Mouse (Mus musculus): ENCODE data around the gene Nme6. TPM values are rescaled to one million over a fixed set of nuclear protein-coding genes. Genes with fewer than 3 reads are reported as not detected.
A peak's percentile ranks its signal among the peaks of the same experiment; 100 is the strongest.

Gene Nme6
- polyA plus RNA-seq, 1 experiment from 2014 or later: 53.4 TPM

GRCm38 (mm10) chr9:109854341-109854740, 21.8 kb downstream of the Nme6 start:
- no peaks in the 10 kb centered on the region for H3K9me3 ChIP-seq (ENCODE audit: control insufficient read depth, low read length)
- no peaks in the 10 kb centered on the region for H3K4me1 ChIP-seq (ENCODE audit: control insufficient read depth, insufficient read depth, low read length)
- H3K36me3 ChIP-seq (ENCODE audit: control insufficient read depth, insufficient read depth, low read length): no peaks in the 10 kb centered on the region
- H3K4me3 ChIP-seq (ENCODE audit: low read depth, low read length): no peak overlapping the region
- no peak overlapping the region for H3K27ac ChIP-seq (replicated peaks; ENCODE audit: low read depth, low read length)
- no peaks in the 10 kb centered on the region for H3K27me3 ChIP-seq (replicated peaks; ENCODE audit: control insufficient read depth, insufficient read depth, low read length)
- DNase-seq (ENCODE audit: low spot score) (no peak), ATAC-seq (ENCODE audit: low read depth) (no peak)
- no peak overlapping the region for H3K9ac ChIP-seq (ENCODE audit: low read depth, low read length)
- WGBS: 87% methylated on average over 2 of the region's 2 CpGs
- no peak overlapping the region for H3K4me2 ChIP-seq (ENCODE audit: low read depth, low read length)

- Histone ChIP-seq H3K27me3 (replicated peaks; ENCODE audit: control insufficient read depth, insufficient read depth, low read length) (no peaks in the 10 kb centered on the region), H3K4me3 (ENCODE audit: low read depth, low read length) (no peak overlapping the region), H3K4me2 (ENCODE audit: low read depth, low read length) (no peak overlapping the region), H3K4me1 (ENCODE audit: control insufficient read depth, insufficient read depth, low read length) (no peaks in the 10 kb centered on the region), H3K9me3 (ENCODE audit: control insufficient read depth, low read length) (no peaks in the 10 kb centered on the region), H3K36me3 (ENCODE audit: control insufficient read depth, insufficient read depth, low read length) (no peaks in the 10 kb centered on the region), H3K9ac (ENCODE audit: low read depth, low read length) (no peak overlapping the region), H3K27ac (replicated peaks; ENCODE audit: low read depth, low read length) (no peak overlapping the region)
- DNase-seq (ENCODE audit: low spot score) (no peak), ATAC-seq (ENCODE audit: low read depth) (no peak)
- 85% methylated on average over 6 of the region's 6 CpGs for WGBS
Measured at GRCm38 (mm10) chr9:109855947-109856346, 23.4 kb downstream of the Nme6 start.

GRCm38 (mm10) chr9:109862397-109863044, 30.0 kb downstream of the Nme6 start:
- H3K4me1 ChIP-seq (ENCODE audit: control insufficient read depth, insufficient read depth, low read length): no peaks in the 10 kb centered on the region
- ATAC-seq (ENCODE audit: low read depth): 0 out of 2 replicates have a peak, but pooled peaks have one; percentile 41
- H3K4me2 ChIP-seq (ENCODE audit: low read depth, low read length): peak overlapping the region; percentile 43
- DNase-seq (ENCODE audit: low spot score): peak; percentile 65
- 17% methylated on average over 20 of the region's 20 CpGs for WGBS
- no peak overlapping the region for H3K4me3 ChIP-seq (ENCODE audit: low read depth, low read length)
- H3K36me3 ChIP-seq (ENCODE audit: control insufficient read depth, insufficient read depth, low read length): no peaks in the 10 kb centered on the region
- H3K27ac ChIP-seq (replicated peaks; ENCODE audit: low read depth, low read length): no peak overlapping the region
- no peaks in the 10 kb centered on the region for H3K9me3 ChIP-seq (ENCODE audit: control insufficient read depth, low read length)
- no peak overlapping the region for H3K9ac ChIP-seq (ENCODE audit: low read depth, low read length)
- H3K27me3 ChIP-seq (replicated peaks; ENCODE audit: control insufficient read depth, insufficient read depth, low read length): no peaks in the 10 kb centered on the region

- no peak for ATAC-seq (ENCODE audit: low read depth)
- no peak for DNase-seq (ENCODE audit: low spot score)
- Histone ChIP-seq H3K4me2 (ENCODE audit: low read depth, low read length) (no peak overlapping the region), H3K36me3 (ENCODE audit: control insufficient read depth, insufficient read depth, low read length) (no peaks in the 10 kb centered on the region), H3K4me3 (ENCODE audit: low read depth, low read length) (no peak overlapping the region), H3K9ac (ENCODE audit: low read depth, low read length) (no peak overlapping the region), H3K27ac (replicated peaks; ENCODE audit: low read depth, low read length) (no peak overlapping the region), H3K9me3 (ENCODE audit: control insufficient read depth, low read length) (no peaks in the 10 kb centered on the region), H3K27me3 (replicated peaks; ENCODE audit: control insufficient read depth, insufficient read depth, low read length) (no peaks in the 10 kb centered on the region), H3K4me1 (ENCODE audit: control insufficient read depth, insufficient read depth, low read length) (no peaks in the 10 kb centered on the region)
- 62% methylated on average over 3 of the region's 3 CpGs for WGBS
Measured at GRCm38 (mm10) chr9:109863085-109863484, 30.5 kb downstream of the Nme6 start.

- no peak overlapping the region for H3K27ac ChIP-seq (replicated peaks; ENCODE audit: low read depth, low read length)
- H3K4me3 ChIP-seq (ENCODE audit: low read depth, low read length): no peak overlapping the region
- H3K27me3 ChIP-seq (replicated peaks; ENCODE audit: control insufficient read depth, insufficient read depth, low read length): no peaks in the 10 kb centered on the region
- no peak overlapping the region for H3K9ac ChIP-seq (ENCODE audit: low read depth, low read length)
- WGBS: 69% methylated on average over 2 of the region's 2 CpGs
- DNase-seq (ENCODE audit: low spot score): no peak
- H3K36me3 ChIP-seq (ENCODE audit: control insufficient read depth, insufficient read depth, low read length): no peaks in the 10 kb centered on the region
- H3K4me2 ChIP-seq (ENCODE audit: low read depth, low read length): no peak overlapping the region
- H3K9me3 ChIP-seq (ENCODE audit: control insufficient read depth, low read length): no peaks in the 10 kb centered on the region
- ATAC-seq (ENCODE audit: low read depth): no peak
- no peaks in the 10 kb centered on the region for H3K4me1 ChIP-seq (ENCODE audit: control insufficient read depth, insufficient read depth, low read length)
Measured at GRCm38 (mm10) chr9:109866218-109866617, 33.7 kb downstream of the Nme6 start.

- 34% methylated on average over 6 of the region's 6 CpGs for WGBS
- no peak for ATAC-seq (ENCODE audit: low read depth)
Measured at GRCm38 (mm10) chr9:109870983-109871572, 38.5 kb downstream of the Nme6 start.

GRCm38 (mm10) chr9:109874797-109875691, 42.5 kb downstream of the Nme6 start, which contains the start of gene Cdc25a:
Gene Cdc25a (plus strand): TSS chr9:109875579.
- ATAC-seq (ENCODE audit: low read depth): peak; percentile 95
- Histone ChIP-seq H3K4me2 (ENCODE audit: low read depth, low read length) (peak within 1 kb of the TSS; percentile 89), H3K4me1 (ENCODE audit: control insufficient read depth, insufficient read depth, low read length) (no peaks in the 10 kb centered on the region; the same call in 1 of the 2 replicates), H3K9ac (ENCODE audit: low read depth, low read length) (peak within 1 kb of the TSS; percentile 97), H3K27me3 (replicated peaks; ENCODE audit: control insufficient read depth, insufficient read depth, low read length) (no peaks in the 10 kb centered on the region), H3K27ac (replicated peaks; ENCODE audit: low read depth, low read length) (peak within 1 kb of the TSS; percentile 93), H3K36me3 (ENCODE audit: control insufficient read depth, insufficient read depth, low read length) (peaks cover 28% of the 10 kb centered on the region), H3K9me3 (ENCODE audit: control insufficient read depth, low read length) (no peaks in the 10 kb centered on the region), H3K4me3 (ENCODE audit: low read depth, low read length) (peak within 1 kb of the TSS; percentile 98)
- 8% methylated on average over 32 of the region's 33 CpGs for WGBS
- DNase-seq (ENCODE audit: low spot score): peak; percentile 100

More at GRCm38 (mm10) chr9:109870983-109871572, 38.5 kb downstream of the Nme6 start:
- no peaks in the 10 kb centered on the region for H3K27me3 ChIP-seq (replicated peaks; ENCODE audit: control insufficient read depth, insufficient read depth, low read length)
- H3K9me3 ChIP-seq (ENCODE audit: control insufficient read depth, low read length): no peaks in the 10 kb centered on the region
- no peaks in the 10 kb centered on the region for H3K36me3 ChIP-seq (ENCODE audit: control insufficient read depth, insufficient read depth, low read length)
- DNase-seq (ENCODE audit: low spot score): no peak
- H3K4me1 ChIP-seq (ENCODE audit: control insufficient read depth, insufficient read depth, low read length): no peaks in the 10 kb centered on the region
- H3K4me3 ChIP-seq (ENCODE audit: low read depth, low read length): no peak overlapping the region
- no peak overlapping the region for H3K4me2 ChIP-seq (ENCODE audit: low read depth, low read length)
- H3K27ac ChIP-seq (replicated peaks; ENCODE audit: low read depth, low read length): no peak overlapping the region
- no peak overlapping the region for H3K9ac ChIP-seq (ENCODE audit: low read depth, low read length)

GRCm38 (mm10) chr9:109875695-109876601, 43.4 kb downstream of the Nme6 start:
- Histone ChIP-seq H3K9ac (ENCODE audit: low read depth, low read length) (peak overlapping the region; percentile 97), H3K4me2 (ENCODE audit: low read depth, low read length) (peak overlapping the region; percentile 89), H3K4me3 (ENCODE audit: low read depth, low read length) (peak overlapping the region; percentile 98), H3K36me3 (ENCODE audit: control insufficient read depth, insufficient read depth, low read length) (peaks cover 37% of the 10 kb centered on the region), H3K4me1 (ENCODE audit: control insufficient read depth, insufficient read depth, low read length) (no peaks in the 10 kb centered on the region; the same call in 1 of the 2 replicates), H3K27me3 (replicated peaks; ENCODE audit: control insufficient read depth, insufficient read depth, low read length) (no peaks in the 10 kb centered on the region), H3K27ac (replicated peaks; ENCODE audit: low read depth, low read length) (peak overlapping the region; percentile 93), H3K9me3 (ENCODE audit: control insufficient read depth, low read length) (no peaks in the 10 kb centered on the region)
- DNase-seq (ENCODE audit: low spot score) (peak; percentile 63), ATAC-seq (ENCODE audit: low read depth) (peak; percentile 66)
- WGBS: under 1% methylated on average over 29 of the region's 76 CpGs

Data from embryonic facial prominence, embryonic 14.5 days (tissue).